Comparison of ENCODE assay signal across 10 mouse cellular contexts in genomic region chr14:105924712-105925111, GRCm38 (mm10). TPM values are rescaled to one million over a fixed set of nuclear protein-coding genes. Genes with fewer than 3 reads are reported as not detected.
DNase-seq lines count a peak whose midpoint lies in the region; ATAC-seq and TF ChIP-seq lines count a peak whose summit lies in the region.
"Had no signal": no experiment of that assay in that cellular context is flagged by ENCODE, and none has a peak within 500 bp of the region (broad histone marks: within the 10 kb centered on the region; RNA-seq: fewer than 3 reads in every experiment).

No protein-coding gene starts in this region.

- TF ChIP-seq CTCF in left cerebral cortex, adult 2 months (IDR thresholded peaks at IDR 0.05): peak; percentile 68
- no peak for TF ChIP-seq CTCF in thymus, adult 2 months (IDR thresholded peaks at IDR 0.05; ENCODE audit: borderline replicate concordance, control insufficient read depth, extremely low read depth, insufficient read depth, low read length, poor library complexity)

- no peak overlapping the region for H3K27ac ChIP-seq in forebrain, embryonic 15.5 days (replicated peaks)
- no peak overlapping the region for H3K27ac ChIP-seq in forebrain, embryonic 12.5 days
- no peak overlapping the region for H3K27ac ChIP-seq in left cerebral cortex, adult 2 months
- H3K27ac ChIP-seq in limb, embryonic 14.5 days (replicated peaks; ENCODE audit: low read depth, low read length): no peak overlapping the region
- H3K27ac ChIP-seq in thymus, adult 2 months (ENCODE audit: control insufficient read depth, insufficient read depth, low read length): no peak overlapping the region

- H3K36me3 ChIP-seq in forebrain, embryonic 15.5 days: no peaks in the 10 kb centered on the region
- no peaks in the 10 kb centered on the region for H3K36me3 ChIP-seq in forebrain, embryonic 12.5 days (replicated peaks)
- H3K36me3 ChIP-seq in limb, embryonic 14.5 days (ENCODE audit: control insufficient read depth, insufficient read depth, low read length): no peaks in the 10 kb centered on the region
- H3K36me3 ChIP-seq in thymus, adult 2 months (ENCODE audit: control insufficient read depth, insufficient read depth, low read length): no peaks in the 10 kb centered on the region
- H3K36me3 ChIP-seq: G1E had no signal

- H3K4me3 ChIP-seq in forebrain, embryonic 15.5 days: no peak overlapping the region
- no peak overlapping the region for H3K4me3 ChIP-seq in forebrain, embryonic 12.5 days (replicated peaks)
- no peak overlapping the region for H3K4me3 ChIP-seq in left cerebral cortex, adult 2 months
- H3K4me3 ChIP-seq in limb, embryonic 14.5 days (replicated peaks; ENCODE audit: low read length): no peak overlapping the region
- no peak overlapping the region for H3K4me3 ChIP-seq in thymus, adult 2 months (ENCODE audit: control insufficient read depth, insufficient read depth, low read length)
- H3K4me3 ChIP-seq: erythroblast, embryonic 14.5 days had no signal

- 0 out of 2 replicates have a peak, but pooled peaks have one; percentile 41 for ATAC-seq in forebrain, embryonic 15.5 days (replicated peaks)
- ATAC-seq in forebrain, embryonic 12.5 days (ENCODE audit: low FRiP score): no peak
- ATAC-seq in limb, embryonic 14.5 days (ENCODE audit: low FRiP score, low read depth): no peak

- H3K4me2 ChIP-seq in forebrain, embryonic 15.5 days (replicated peaks): no peak overlapping the region
- no peak overlapping the region for H3K4me2 ChIP-seq in forebrain, embryonic 12.5 days
- no peak overlapping the region for H3K4me2 ChIP-seq in limb, embryonic 14.5 days (replicated peaks; ENCODE audit: low read depth, low read length, severe bottlenecking)

- intact Hi-C loops in left cerebral cortex, adult 2 months (cut with DNase I): loop anchor here (2.0 to 5.0 kb wide), 2 partner anchors 528 to 612 kb away; no protein-coding TSS in a partner anchor

- no peaks in the 10 kb centered on the region for H3K27me3 ChIP-seq in forebrain, embryonic 15.5 days
- peaks cover 12% of the 10 kb centered on the region; the same call in 1 of the 2 replicates for H3K27me3 ChIP-seq in forebrain, embryonic 12.5 days
- no peaks in the 10 kb centered on the region for H3K27me3 ChIP-seq in limb, embryonic 14.5 days (ENCODE audit: control insufficient read depth, insufficient read depth, low read length)
- H3K27me3 ChIP-seq in thymus, adult 2 months (ENCODE audit: control insufficient read depth, insufficient read depth, low read length): peaks cover 2% of the 10 kb centered on the region; the same call in 1 of the 2 replicates

- no peaks in the 10 kb centered on the region for H3K9me3 ChIP-seq in forebrain, embryonic 15.5 days
- no peaks in the 10 kb centered on the region for H3K9me3 ChIP-seq in forebrain, embryonic 12.5 days
- H3K9me3 ChIP-seq in limb, embryonic 14.5 days (ENCODE audit: control insufficient read depth, low read length): no peaks in the 10 kb centered on the region

- DNase-seq in left cerebral cortex, adult 2 months (ENCODE audit: extremely low spot score in 1 of 2, low spot score in 2 of 2): peak in 1 of 2 experiments; percentile 23
- no peak for DNase-seq in left cerebral cortex, adult 8-10 months (ENCODE audit: low spot score in 2 of 2)
- DNase-seq in NIH3T3 (ENCODE audit: low read depth): peak; percentile 75
- peak; percentile 51 for DNase-seq in limb, embryonic 14.5 days (ENCODE audit: low spot score)
- no peak for DNase-seq in spleen, adult 12 weeks (ENCODE audit: low spot score)
- DNase-seq in thymus, adult 2 months: no peak

- no peak for TF ChIP-seq POLR2A in limb, embryonic 14.5 days (IDR thresholded peaks at IDR 0.05; ENCODE audit: borderline replicate concordance, extremely low read depth, insufficient read depth, insufficient read length)
- TF ChIP-seq POLR2A in thymus, adult 2 months (IDR thresholded peaks at IDR 0.05; ENCODE audit: control insufficient read depth, extremely low read depth, insufficient read depth, low read length, poor library complexity): no peak

- H3K4me1 ChIP-seq in forebrain, embryonic 15.5 days: peaks cover 9% of the 10 kb centered on the region
- peaks cover 22% of the 10 kb centered on the region for H3K4me1 ChIP-seq in forebrain, embryonic 12.5 days
- peaks cover 16% of the 10 kb centered on the region; the same call in 1 of the 2 replicates for H3K4me1 ChIP-seq in limb, embryonic 14.5 days (ENCODE audit: control insufficient read depth, insufficient read depth, low read length)
- no peaks in the 10 kb centered on the region for H3K4me1 ChIP-seq in thymus, adult 2 months (replicated peaks; ENCODE audit: control insufficient read depth, insufficient read depth, low read length)

- no peak overlapping the region for H3K9ac ChIP-seq in forebrain, embryonic 15.5 days (replicated peaks)
- no peak overlapping the region for H3K9ac ChIP-seq in forebrain, embryonic 12.5 days
- H3K9ac ChIP-seq in limb, embryonic 14.5 days (ENCODE audit: low read depth, low read length, severe bottlenecking): no peak overlapping the region

- 31% methylated on average over 1 of the region's 1 CpGs for WGBS in forebrain, embryonic 15.5 days
- 50% methylated on average over 1 of the region's 1 CpGs for WGBS in forebrain, embryonic 12.5 days
- WGBS in limb, embryonic 14.5 days: 57% methylated on average over 1 of the region's 1 CpGs
- WGBS in thymus, adult 2 months: 50% methylated on average over 1 of the region's 1 CpGs

RNA-seq across cellular contexts. Expression of gene Spry2, which starts 28.1 kb away (rescaled TPM):
- polyA plus RNA-seq in forebrain, embryonic 15.5 days (2015; fragmentation: Nextera tagmentation; extraction: Ambion mirVana): 27.5 and 34.4 TPM in 2 replicates
- polyA plus RNA-seq in forebrain, embryonic 12.5 days (2016; fragmentation: Nextera tagmentation; extraction: Ambion mirVana): 10.0 and 18.2 TPM in 2 replicates
- 100 to 1,000 TPM in 1 of 2 experiments, 10 to 100 TPM in 1; 96.2 to 102 TPM for total RNA-seq in left cerebral cortex, adult 2 months (2021)
- 10 to 100 TPM; 77.7 to 87.4 (median 83.9) TPM for total RNA-seq in left cerebral cortex, adult 8-10 months (2022)
- polyA plus RNA-seq in limb, embryonic 14.5 days (2012; rRNA removed): 35.6 and 43.7 TPM in 2 replicates
- 75.9 and 80.1 TPM in 2 replicates for polyA plus RNA-seq in limb, embryonic 14.5 days (2014; fragmentation: Nextera tagmentation; extraction: Ambion mirVana)
- 5.9 and 7.3 TPM in 2 replicates for polyA plus RNA-seq in thymus, adult 2 months (2012; rRNA removed)
- polyA plus RNA-seq: erythroblast, embryonic 14.5 days; G1E had no signal

Comparison
In these comparisons a context has a peak if more than half of its experiments do, and no peak if none do; other contexts are left out.
1. DNase-seq: peak in NIH3T3 (single experiment) and limb, embryonic 14.5 days (single experiment); none in left cerebral cortex, adult 8-10 months (0 of 2), spleen, adult 12 weeks (single experiment) and thymus, adult 2 months (single experiment).